27 mouse cellular contexts compared by ENCODE assay signal in the genomic region with DNA sequence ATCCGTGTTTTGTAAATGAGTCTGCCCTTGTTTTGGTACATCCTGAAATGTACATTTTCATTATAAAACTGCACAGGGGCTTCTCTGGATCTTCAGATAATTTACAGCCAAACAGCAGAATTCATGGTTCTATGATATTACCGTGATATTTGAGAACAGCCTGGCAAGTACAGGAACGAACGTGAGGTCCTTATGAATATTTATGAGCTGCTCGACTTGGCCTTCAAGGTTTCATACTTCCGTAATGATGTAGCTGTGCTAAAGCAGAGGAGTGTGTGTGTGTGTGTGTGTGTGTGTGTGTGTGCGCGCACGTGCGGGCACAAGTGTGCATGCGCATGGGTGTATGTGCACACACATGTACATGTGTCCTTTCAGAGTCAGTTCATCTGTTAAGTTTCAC.
"Had no signal": no experiment of that assay in that cellular context is flagged by ENCODE, and none has a peak within 500 bp of the region (broad histone marks: within the 10 kb centered on the region; RNA-seq: fewer than 3 reads in every experiment).

No protein-coding gene starts in this region.

- H3K4me2 ChIP-seq: heart, embryonic 11.5 days; heart, embryonic 13.5 days; heart, embryonic 15.5 days; hindbrain, embryonic 12.5 days; hindbrain, embryonic 14.5 days; intestine, embryonic 15.5 days; limb, embryonic 12.5 days; liver, embryonic 11.5 days had no signal

- H3K4me3 ChIP-seq: gastrocnemius, adult 2 months; heart, adult 2 months; heart, embryonic 13.5 days; heart, embryonic 15.5 days; hindbrain, embryonic 10.5 days; hindbrain, embryonic 12.5 days; intestine, embryonic 15.5 days; layer of hippocampus, adult 2 months; left cerebral cortex, adult 2 months; limb, embryonic 10.5 days; limb, embryonic 12.5 days had no signal

- H3K9me3 ChIP-seq: heart, embryonic 15.5 days; intestine, embryonic 15.5 days; limb, embryonic 10.5 days had no signal

- H3K27me3 ChIP-seq: heart, embryonic 13.5 days; heart, embryonic 15.5 days; hindbrain, embryonic 12.5 days; intestine, embryonic 15.5 days; limb, embryonic 12.5 days had no signal

- ATAC-seq: hindbrain, embryonic 16.5 days; inflammation-experienced regulatory T-cells, adult 6 months; intestine, embryonic 15.5 days; intestine, postnatal 0 days had no signal

- H3K9ac ChIP-seq: heart, embryonic 13.5 days; heart, embryonic 15.5 days; hindbrain, embryonic 12.5 days; hindbrain, embryonic 14.5 days; intestine, embryonic 15.5 days; limb, embryonic 12.5 days had no signal

- H3K36me3 ChIP-seq: heart, embryonic 13.5 days; heart, embryonic 15.5 days; hindbrain, embryonic 10.5 days; hindbrain, embryonic 12.5 days; intestine, embryonic 15.5 days; limb, embryonic 10.5 days; limb, embryonic 12.5 days had no signal

- H3K4me1 ChIP-seq: heart, embryonic 15.5 days; hindbrain, embryonic 10.5 days; intestine, embryonic 15.5 days had no signal

- DNase-seq: gastrocnemius, adult 2 months; gastrocnemius, postnatal 10 days; gastrocnemius, postnatal 25 days; heart, adult 2 months; heart, postnatal 14 days; heart, postnatal 4 days; kidney, adult 18-20 months; kidney, adult 8-10 months; kidney, postnatal 10 days; kidney, postnatal 25 days; kidney, postnatal 4 days; liver had no signal

- H3K27ac ChIP-seq: gastrocnemius, adult 2 months; heart, adult 2 months; heart, embryonic 13.5 days; heart, embryonic 15.5 days; hindbrain, embryonic 10.5 days; hindbrain, embryonic 12.5 days; hindbrain, embryonic 14.5 days; intestine, embryonic 15.5 days; layer of hippocampus, adult 2 months; left cerebral cortex, adult 2 months; limb, embryonic 10.5 days; limb, embryonic 12.5 days had no signal
